Mouse (Mus musculus) gastrocnemius, postnatal 14 days (tissue): ENCODE data around the gene Glra1. TPM values are rescaled to one million over a fixed set of nuclear protein-coding genes. Genes with fewer than 3 reads are reported as not detected.

Experiments used
- microRNA-seq, 2 experiments: library from miRNA; unstranded; fragments of <30 nt; microRNA quantifications; one replicate each; pipeline ENCODE4 v1.2.0; 2021
- total RNA-seq, 2 experiments: library from RNA; stranded (reverse); gene quantifications; 2 replicates each; pipeline ENCODE4 v1.2.3; 2021

Glra1 gene
- total RNA-seq, 2 experiments from 2014 or later: not detected

Small RNA genes lying within 50 kb of the gene (microRNA-seq; reads per million reads assigned to microRNA genes)
- 0 reads per million in 2 experiments for gene Mir7652

Other genes with a start within 250 kb of the Glra1 start
- gene Sparc, start 185.0 kb downstream of the Glra1 start, total RNA-seq: 1,000 to 10,000 TPM; 1,630 to 1,800 TPM
- 10 to 100 TPM; 58.7 to 65.7 TPM for gene Atox1, start 147.0 kb downstream of the Glra1 start, total RNA-seq
- gene G3bp1, start 138.5 kb downstream of the Glra1 start, total RNA-seq: 10 to 100 TPM; 54.8 to 64.9 TPM